Mouse (Mus musculus): Measurements from ENCODE around the gene Colec11.

The Colec11 gene

GRCm38 (mm10) chr12:28598526-28598991 is 24.6 kb downstream of the Colec11 start:
- DNase-seq, result no peak

DNA sequence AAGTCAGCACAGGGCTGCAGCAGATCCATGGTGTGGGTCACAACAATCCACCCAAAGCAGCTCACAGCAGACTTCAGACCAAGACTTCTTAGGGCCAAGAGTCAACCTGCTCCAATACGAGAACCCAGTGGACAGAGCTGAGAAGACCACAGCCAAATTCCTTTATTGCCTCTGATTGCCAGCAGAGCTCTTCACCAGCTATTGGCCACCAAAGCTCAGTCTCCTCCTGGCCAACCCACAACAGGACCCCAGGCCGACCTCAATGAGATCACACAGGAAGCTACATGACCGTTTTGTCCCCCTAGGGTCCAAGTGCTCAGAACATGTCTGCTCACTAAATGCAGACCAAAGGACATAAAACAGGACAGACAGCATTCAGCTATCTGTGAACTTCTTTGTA is 25.1 kb downstream of the Colec11 start:
- DNase-seq, result no peak

DNA sequence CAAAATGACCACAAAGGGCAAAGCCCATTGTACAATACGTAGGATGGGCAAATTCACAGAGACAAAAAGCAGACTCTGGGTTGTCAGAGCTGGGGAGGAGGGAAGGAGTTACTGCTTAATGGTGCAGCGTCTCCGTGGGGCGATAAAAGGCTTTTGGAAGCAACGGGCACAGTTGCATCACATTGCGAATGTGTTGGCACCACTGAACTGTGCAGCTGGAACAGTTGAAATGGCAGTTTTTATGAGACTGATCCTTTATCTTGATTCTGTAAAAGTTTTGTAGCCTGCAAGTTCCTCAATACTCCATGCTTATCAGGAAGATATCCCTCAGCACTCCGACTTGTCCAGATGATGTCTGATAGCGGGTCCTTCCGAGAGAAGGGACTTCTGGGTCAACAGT is 25.5 kb downstream of the Colec11 start:
- no peak for DNase-seq

DNA sequence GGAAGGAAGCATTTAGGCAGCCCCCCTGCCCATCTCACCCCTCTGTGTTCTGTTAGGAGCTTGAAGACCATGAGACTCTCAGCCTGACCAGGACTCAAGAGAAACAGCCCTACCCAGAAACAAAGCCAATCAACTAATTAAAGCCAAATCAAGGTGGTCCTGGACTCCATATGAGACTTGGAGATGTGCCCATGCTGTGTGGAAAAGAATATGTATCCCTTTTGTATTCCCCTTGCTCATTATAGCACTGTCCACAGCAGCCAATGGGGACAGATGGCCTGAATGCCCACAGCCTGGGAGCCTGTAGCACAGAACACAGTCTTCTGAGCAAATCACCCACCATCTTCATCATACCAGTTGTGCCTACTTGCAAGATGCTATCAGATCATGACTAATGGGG is 26.3 kb downstream of the Colec11 start:
- DNase-seq, result no peak

GRCm38 (mm10) chr12:28590428-28590827 is 32.7 kb downstream of the Colec11 start:
- peak; percentile 23 for DNase-seq

DNA sequence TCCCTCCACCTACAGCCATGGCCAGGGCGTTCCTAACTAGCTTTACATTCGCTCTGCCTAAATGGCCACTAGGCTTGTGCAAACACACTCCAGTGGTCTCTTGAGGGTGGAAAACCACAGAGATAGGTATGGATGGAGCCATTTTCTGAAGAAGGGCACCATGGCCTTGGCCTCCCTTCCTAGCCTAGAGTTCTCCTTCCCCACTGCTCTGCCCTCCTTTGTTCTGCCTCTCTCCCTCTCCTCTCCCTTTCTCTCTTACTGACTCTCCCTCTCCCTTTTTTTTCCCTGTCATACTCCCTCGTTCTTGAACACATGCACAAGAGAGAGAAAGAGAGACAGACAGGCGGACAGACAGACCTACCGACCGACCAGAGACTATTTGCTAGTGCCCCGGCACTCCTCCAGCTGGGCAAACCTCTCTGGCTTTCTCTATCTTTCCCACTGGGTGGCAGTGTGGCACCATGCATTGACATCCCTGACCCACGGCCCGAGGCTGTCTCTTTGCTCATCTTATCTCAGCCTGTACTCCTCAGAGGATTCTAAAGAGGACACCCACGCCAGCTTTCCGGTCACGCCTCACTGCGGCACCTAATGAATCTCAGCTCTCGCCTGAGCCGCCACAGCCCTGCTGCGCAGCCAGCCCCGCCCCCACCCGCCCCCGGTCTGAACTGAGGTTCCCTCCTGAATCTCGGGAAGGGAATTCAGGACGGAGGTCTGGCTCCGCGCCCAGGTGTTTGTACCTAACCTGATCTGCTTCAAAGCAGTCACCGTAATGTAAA is 33.9 kb downstream of the Colec11 start:
- DNase-seq, result peak; percentile 89

GRCm38 (mm10) chr12:28587949-28588348 is 35.2 kb downstream of the Colec11 start:
- DNase-seq, result no peak

DNA sequence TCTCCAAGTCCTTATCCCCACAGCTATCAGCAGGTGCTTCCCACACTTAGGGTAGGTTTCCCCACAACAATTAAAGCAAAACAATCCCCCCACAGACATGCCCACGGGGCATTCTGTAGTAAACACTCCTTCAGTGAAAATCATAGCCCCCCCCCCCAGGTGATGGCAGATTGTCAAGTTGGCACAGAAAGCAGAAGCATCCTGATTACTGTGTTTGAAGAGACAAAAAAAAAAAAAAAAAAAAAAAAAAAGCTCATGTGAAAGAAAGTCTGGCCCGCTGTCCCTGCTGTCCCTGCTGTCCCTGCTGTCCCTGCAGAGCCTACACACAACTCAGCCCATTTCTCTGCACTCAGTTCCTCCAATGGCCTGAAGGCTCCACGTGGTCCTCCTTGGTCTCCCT is 39.1 kb downstream of the Colec11 start:
- no peak for DNase-seq

DNA sequence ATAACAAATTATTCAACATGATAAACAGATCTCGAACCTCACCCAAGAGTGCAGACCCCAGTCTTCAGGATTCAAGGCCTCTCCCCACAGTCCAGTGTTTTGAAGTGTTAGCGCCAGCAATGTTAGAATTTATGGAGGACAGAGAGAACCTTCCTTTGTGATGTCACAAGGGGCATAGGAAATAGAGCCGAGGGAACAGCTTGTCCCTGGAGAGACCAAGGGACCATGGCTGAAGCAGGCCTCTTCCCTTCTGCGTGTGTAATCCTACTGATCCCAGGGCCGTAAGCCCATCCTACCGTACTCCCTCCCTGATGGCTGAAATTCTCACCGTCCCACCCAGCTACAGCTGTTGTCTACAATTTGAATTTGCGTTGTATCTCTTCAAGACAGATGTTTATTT is 40.8 kb downstream of the Colec11 start, which contains the start of gene Allc:
Gene Allc (minus strand): TSS at position 101 of the 400 bp plus-strand sequence.
- no peak for DNase-seq

DNA sequence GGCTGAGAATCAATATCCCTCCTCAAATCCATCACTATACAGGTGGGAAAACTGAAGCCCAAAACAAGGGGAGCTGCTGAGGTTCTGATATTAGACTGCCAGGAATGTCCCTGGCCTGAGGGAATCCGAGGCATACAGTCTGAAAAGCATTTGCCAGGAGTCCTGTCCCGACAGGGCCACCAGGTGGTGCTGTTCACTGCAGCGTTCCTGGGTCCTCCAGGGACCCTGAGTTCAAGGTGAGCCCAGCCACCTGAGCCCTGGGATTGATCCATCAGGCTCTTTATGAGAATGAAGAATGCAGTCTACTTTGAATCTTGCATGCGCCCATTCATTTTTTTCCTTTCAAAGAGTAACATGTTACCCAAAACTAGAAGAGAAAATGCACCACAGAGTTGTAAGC is 44.0 kb downstream of the Colec11 start:
- peak; percentile 38 for DNase-seq

- no peak for DNase-seq
These were observed 45.0 kb downstream of the Colec11 start for GRCm38 (mm10) chr12:28578147-28578546.

DNA sequence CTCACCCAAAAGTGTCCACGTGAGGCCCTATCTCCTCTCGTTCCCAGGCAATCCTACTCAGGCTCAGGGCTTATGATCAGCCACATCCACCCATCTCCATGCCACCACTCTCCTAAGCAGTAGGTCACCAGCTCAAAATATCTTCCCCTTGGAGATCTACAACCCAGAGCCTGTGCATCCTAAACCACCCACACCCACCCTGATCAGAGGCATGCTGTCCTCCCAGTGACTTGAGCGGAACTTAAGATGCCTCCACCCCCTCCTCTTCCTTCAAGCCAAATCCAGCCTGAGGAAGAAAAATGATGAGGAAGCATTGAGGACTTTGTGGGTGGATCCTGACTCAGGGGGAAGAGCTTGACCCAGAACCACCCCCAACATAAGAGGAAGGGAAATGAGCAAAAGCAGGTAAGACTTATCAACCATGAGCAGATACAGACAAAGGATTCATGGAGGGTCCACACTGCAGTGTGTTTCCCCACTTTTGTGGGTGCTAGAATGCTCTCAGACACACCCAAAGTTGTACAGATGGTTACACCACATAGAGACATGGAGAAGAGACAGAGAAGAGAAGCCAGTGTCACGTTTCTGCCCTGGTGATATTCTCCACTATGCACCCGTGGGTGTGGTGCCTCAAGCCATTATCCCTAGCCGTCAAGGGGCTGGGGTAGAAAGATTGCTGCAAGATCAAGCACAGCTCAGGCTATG is 47.7 kb downstream of the Colec11 start:
- DNase-seq, result no peak

DNA sequence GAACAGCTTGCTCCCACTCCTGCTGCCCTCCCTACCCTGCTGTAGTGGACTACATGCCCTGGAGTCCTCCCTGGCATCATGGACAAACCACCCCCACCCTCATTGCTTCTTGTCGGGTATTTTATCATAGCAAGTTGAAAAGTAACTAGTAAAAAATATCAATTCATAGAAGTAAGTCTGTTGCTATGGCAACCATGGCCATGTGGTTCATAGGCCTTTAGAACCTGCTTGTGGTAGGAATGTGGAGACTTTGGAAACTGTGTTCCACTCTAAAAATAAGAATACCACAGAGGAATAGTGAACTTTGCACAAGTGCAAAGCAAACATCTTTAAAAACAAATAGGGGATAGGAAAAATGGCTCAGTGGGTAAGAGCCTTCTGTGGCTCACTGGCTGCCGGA is 50.9 kb downstream of the Colec11 start:
- no peak for DNase-seq

GRCm38 (mm10) chr12:28552299-28552698 is 70.9 kb downstream of the Colec11 start, which contains the start of gene Dcdc2c:
TSS of gene Dcdc2c (minus strand) at chr12:28552399.
- DNase-seq, result no peak

DNA sequence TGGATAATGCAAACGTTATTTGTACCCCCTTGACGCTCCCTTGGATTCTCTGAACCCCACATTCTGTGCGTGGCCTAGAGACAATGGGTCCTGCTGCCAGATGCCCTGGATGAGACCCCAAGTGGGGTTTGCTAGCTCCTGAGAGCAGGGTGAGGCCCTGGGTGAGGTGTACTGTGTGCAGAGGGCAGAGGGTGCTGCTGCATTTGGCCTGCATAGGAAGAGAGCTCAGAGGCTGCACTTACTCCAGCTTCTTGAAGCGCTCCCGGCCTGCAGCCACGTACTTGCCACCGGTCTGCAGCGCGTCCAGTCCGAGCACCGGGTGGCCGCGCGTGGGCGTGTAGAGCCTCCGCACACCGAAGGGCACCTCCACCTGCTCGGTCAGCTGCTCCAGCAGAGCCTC is 71.4 kb downstream of the Colec11 start:
- DNase-seq, result no peak

GRCm38 (mm10) chr12:28548887-28549286 is 74.3 kb downstream of the Colec11 start:
- no peak for DNase-seq
